Mouse (Mus musculus) adrenal gland, postnatal 14 days (tissue): ENCODE measurements around the gene Prr36. TPM values are rescaled to one million over a fixed set of nuclear protein-coding genes. Genes with fewer than 3 reads are reported as not detected.
A peak's percentile ranks its signal among the peaks of the same experiment; 100 is the strongest.

Source experiments
- DNase-seq: peaks from one replicate; pipeline ENCODE4 v3.0.0; 2021; ENCODE audit warnings: mixed read lengths
- total RNA-seq: library from RNA; stranded (reverse); gene quantifications from 2 replicates; pipeline ENCODE4 v1.2.3, GENCODE M21; 2021

Prr36 gene
- total RNA-seq, 1 experiment from 2014 or later, result 3.7 TPM

DNA sequence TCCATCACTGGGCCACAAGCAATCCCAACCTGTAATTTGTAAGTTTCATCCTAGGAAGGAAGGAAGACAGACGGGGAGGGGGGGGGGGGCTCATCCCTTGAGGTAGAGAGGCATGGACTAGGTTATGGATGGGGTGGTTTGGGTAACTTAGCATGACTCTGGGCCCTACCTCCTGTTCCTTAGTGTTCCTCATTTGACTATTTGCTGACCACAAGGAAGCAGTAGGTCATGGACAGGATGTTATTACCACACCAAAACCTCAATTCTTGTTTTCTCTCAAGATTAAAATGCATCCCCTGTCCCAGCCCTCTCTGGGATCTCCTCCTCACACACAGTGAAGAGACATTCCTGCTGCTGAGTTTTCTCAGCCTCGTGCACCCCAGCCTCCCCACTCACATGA lies 15.9 kb downstream of the Prr36 start:
- no peak for DNase-seq

GRCm38 (mm10) chr8:4193588-4193894 lies 23.7 kb downstream of the Prr36 start:
- DNase-seq, result no peak

DNA sequence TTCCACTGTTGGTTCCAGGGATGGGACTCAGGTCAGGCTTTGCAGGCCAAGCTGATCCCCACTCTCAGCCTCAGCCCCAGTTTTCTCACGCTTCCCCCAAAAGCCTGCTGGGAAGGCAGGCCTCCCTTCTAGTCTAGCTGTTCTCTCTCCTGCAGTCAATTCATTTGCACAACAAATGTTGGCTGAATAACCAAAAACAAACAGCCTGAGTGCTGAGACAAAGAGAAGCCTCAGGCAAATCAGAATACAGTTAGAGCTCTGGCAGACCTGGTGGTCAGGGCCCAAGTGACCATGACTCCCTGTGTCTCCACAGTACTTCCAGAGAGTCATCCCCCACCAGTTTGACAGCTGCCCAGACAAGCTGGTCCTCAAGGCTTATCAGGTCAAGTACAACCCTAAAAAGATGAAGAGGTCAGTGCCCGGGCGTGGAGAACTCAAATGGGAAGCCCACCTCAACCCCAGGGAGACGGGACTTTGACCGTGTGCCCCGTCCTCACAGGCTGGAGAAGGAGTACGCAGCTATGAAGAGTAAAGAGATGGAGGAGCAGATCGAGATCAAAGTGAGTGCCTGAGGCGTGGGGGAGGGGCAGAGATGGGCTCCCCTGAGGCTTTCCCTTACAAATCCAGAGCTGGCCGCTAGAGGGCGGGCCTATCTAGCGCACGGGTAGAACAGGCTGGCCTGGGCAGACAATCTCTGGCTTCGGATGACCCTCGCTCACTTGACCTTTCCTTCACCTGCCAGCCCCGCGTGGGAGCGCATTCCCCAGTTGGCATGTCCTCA lies 24.3 kb downstream of the Prr36 start:
- peak; percentile 94 for DNase-seq

DNA sequence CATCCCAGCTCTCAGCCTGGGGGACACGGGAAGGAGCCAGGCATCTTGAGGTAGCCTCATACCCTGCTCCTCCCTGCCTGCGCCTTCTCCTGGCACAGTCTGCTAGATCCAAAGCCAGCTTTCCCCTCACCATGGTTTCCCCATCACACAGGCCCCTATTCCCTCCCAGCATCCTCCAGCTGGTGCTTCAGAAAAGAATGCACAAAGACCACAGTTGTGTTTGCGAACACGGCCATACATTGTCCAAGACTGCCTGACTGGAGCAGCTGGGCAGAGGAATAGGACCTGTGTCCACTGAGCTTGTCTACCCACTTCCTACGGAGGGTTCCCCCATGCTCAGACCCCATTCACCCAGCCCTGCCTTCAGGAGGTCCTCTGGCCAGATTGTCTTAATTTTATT lies 25.0 kb downstream of the Prr36 start:
- DNase-seq, result no peak

DNA sequence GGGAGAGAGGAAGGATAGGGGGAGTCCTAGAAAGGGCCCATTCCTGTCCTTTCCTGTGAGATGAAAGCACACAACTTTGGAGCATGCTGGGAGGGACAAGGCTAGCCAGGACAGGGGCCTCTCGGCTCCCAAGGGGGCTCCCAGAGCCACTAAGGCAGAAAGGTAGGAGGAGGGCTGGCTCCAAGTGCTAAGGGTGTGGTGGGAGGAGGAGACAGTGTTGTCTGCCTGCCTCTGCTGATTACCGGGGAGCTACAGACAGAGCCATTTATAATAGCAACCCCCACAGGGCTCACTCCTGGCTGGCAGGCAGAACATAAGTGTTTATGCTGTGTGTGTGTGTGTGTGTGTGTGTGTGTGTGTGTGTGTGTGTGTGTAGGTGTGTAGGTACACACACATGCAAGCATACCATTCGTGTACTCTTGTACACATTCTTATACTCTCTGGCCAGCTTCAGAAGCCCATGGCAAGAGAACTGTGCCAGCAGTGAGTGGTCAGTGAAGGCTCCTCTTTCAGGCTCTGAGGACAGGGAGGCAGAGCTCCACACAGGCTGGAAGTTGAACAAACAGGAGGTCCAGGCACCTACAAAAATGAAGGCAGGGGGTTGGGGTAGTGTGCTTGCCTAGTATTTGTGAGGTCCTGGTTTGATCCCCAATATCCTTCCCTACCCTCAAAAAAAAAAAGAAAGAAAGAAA lies 28.1 kb downstream of the Prr36 start:
- DNase-seq, result no peak

DNA sequence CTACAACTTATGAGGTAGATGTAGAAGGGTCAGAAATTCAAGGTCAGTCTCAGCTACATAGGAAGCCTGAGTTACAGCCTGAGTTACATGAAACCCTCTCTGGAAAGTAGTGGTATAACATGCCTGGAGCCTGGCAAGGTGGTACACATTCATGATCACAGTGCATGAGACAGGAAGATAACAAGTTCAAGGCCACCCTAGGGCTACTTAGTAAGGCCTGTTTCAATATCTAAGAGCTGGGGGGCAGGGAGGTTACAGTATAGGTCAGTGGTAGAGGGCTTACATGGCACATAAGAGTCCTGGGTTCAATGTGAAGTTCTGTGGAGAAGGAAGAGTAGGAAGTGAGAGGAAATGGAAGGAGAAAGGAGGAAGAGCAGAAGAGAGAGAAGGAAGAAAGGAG lies 28.7 kb downstream of the Prr36 start:
- DNase-seq, result no peak

- no peak for DNase-seq
Measured at GRCm38 (mm10) chr8:4186151-4186550, 31.1 kb downstream of the Prr36 start.

- DNase-seq, result no peak
Measured at GRCm38 (mm10) chr8:4183409-4183808, 33.9 kb downstream of the Prr36 start.

DNA sequence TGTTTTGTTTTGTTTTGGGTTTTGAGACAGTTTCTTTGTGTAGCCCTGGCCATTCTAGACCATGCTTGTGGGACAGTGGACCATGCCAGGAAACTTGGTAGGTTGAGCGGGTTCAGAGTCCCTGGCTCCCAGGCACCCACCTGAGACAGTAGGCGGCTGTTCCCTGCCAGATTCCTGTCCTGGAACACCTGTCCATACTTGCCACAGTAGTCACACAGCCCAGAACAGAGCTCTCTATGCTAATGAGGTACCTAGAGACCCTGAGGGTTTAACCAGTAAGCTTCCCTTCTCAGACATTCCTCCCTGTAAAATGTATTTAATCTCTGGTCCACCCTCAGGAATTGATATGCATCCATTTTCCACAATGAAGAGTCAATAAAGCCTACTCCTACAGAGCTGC lies 43.2 kb downstream of the Prr36 start:
- no peak for DNase-seq

GRCm38 (mm10) chr8:4172486-4172885 lies 44.8 kb downstream of the Prr36 start:
- no peak for DNase-seq

DNA sequence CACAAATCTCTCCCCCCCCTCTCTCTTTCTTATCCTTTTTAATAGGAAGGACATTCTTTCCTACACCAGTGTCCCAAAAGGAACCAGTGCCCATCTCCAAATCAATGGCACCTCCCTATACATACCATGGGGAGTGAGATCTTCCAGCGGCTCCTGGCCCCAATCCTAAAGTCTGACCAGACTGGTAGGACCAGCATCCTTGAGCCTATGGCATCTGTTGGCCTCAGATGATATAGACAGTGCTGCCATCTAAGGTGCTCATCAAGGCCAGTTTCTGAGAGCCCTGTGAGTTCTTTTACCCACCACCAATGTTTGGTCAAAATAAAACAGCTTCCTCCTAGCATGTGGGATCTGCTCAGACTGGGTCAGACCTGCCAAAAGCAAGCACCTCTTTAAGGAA lies 49.3 kb downstream of the Prr36 start:
- no peak for DNase-seq

- peak; percentile 14 for DNase-seq
Measured at GRCm38 (mm10) chr8:4166881-4167525, 50.3 kb downstream of the Prr36 start.

GRCm38 (mm10) chr8:4165852-4166751 lies 51.2 kb downstream of the Prr36 start, which contains the start of gene Evi5l:
Evi5l (plus strand) TSS chr8:4166567.
- DNase-seq, result peak; percentile 98

GRCm38 (mm10) chr8:4165176-4165851 lies 51.9 kb downstream of the Prr36 start:
- peak; percentile 28 for DNase-seq

DNA sequence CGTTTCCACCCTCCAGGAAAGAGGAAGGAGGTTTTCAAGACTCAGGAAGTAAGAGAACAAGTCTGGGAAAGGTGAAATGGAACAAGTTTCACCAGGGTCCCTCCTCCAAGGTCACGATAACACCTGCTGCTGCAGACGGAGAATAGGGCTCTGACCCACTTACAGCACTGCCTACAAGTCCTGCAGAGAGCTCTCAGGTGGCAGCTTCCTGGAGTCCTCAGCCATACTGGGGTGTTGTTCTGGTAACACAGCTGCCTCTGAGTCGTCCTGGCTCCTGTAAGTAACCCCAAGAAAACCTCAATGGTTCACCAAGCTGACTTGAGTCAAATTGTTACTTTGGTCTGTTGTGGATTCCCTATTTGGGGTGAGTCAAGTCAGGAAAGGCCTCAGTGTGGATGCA lies 54.5 kb downstream of the Prr36 start:
- DNase-seq, result no peak

Other genes starting within 250 kb of the Prr36 start
- 0.34 and 2.1 TPM in 2 replicates for gene Cd209f, start 111.6 kb downstream of the Prr36 start, total RNA-seq
- 0.30 TPM in 1 of 2 replicates, not detected in the other for gene Cd209g, start 83.4 kb downstream of the Prr36 start, total RNA-seq
- gene Evi5l, start 50.9 kb downstream of the Prr36 start, total RNA-seq, result 29.6 and 34.9 TPM in 2 replicates
- 12.7 and 16.6 TPM in 2 replicates for gene Lrrc8e, start 9.4 kb upstream of the Prr36 start, total RNA-seq
- 75.9 and 86.0 TPM in 2 replicates for gene Map2k7, start 21.3 kb upstream of the Prr36 start, total RNA-seq
- gene Gm49320, start 21.4 kb upstream of the Prr36 start, total RNA-seq, result not detected in 2 replicates
- 12.2 and 12.4 TPM in 2 replicates for gene Tgfbr3l, start 30.8 kb upstream of the Prr36 start, total RNA-seq
- gene Snapc2, start 35.6 kb upstream of the Prr36 start, total RNA-seq, result 21.0 and 24.3 TPM in 2 replicates
- 7.9 and 11.3 TPM in 2 replicates for gene Ctxn1, start 41.8 kb upstream of the Prr36 start, total RNA-seq
- gene Timm44, start 58.5 kb upstream of the Prr36 start, total RNA-seq, result 142 and 154 TPM in 2 replicates
- 16.1 and 18.2 TPM in 2 replicates for gene Ccl25, start 107.8 kb upstream of the Prr36 start, total RNA-seq
- gene Elavl1, start 108.0 kb upstream of the Prr36 start, total RNA-seq, result 93.4 and 102 TPM in 2 replicates